In the genomic region with DNA sequence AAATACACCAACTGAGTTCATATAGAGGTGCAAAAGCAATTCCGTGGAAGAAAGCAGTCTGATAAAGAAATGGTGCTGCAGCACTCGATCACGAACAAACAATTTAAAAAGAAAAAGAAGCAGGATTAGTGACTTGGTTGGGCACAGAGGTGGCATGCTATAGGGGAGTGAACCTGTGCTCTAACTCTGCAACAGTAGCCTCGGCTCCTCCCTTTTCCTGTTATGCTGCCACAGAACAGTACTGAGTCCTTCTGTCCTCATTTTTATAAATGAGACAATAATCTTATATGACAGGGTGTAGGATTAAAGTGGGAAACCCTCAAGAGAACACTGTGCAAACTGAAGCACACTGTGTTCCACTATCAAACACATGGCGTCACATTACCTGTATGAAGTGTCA, we compare ENCODE assay signal across 14 mouse cellular contexts.
"Had no signal": no experiment of that assay in that cellular context is flagged by ENCODE, and none has a peak within 500 bp of the region (broad histone marks: within the 10 kb centered on the region; RNA-seq: fewer than 3 reads in every experiment).

No protein-coding gene starts in this region.

- DNase-seq: kidney, adult 8-10 months; kidney, postnatal 25 days; layer of hippocampus, adult 9-11 months; layer of hippocampus, postnatal 36 days; liver; liver, embryonic 13.5 days; liver, postnatal 0 days; lung, postnatal 14 days; right cerebral cortex, postnatal 14 days; thymus, postnatal 25 days had no signal

- H3K27ac ChIP-seq: limb, embryonic 12.5 days; liver, embryonic 13.5 days; lung, embryonic 15.5 days; macrophage; midbrain, embryonic 13.5 days had no signal

- ATAC-seq: liver, postnatal 0 days; midbrain, embryonic 13.5 days had no signal

- H3K4me3 ChIP-seq: limb, embryonic 12.5 days; liver, embryonic 13.5 days; lung, embryonic 15.5 days; midbrain, embryonic 13.5 days had no signal
